Mouse (Mus musculus): ENCODE measurements at regions not wholly inside any gene's neighbourhood (a gene's known extent, or its start where the extent isn't known, plus 50 kb on each side); places are given as distances from the start of the nearest gene placed in this dataset.
A peak's percentile ranks its signal among the peaks of the same experiment; 100 is the strongest.

- DNase-seq = no peak
These were observed 166.9 kb downstream of the 3100002H09Rik start for GRCm38 (mm10) chr4:124443613-124444108.

GRCm38 (mm10) chr4:124443130-124443503, 167.5 kb downstream of the 3100002H09Rik start:
- DNase-seq = no peak

- DNase-seq = no peak
These were observed 168.0 kb downstream of the 3100002H09Rik start for GRCm38 (mm10) chr4:124442491-124443129.

- DNase-seq = no peak
These were observed 168.7 kb downstream of the 3100002H09Rik start for GRCm38 (mm10) chr4:124441737-124442487.

GRCm38 (mm10) chr4:124435040-124435434, 175.6 kb downstream of the 3100002H09Rik start:
- DNase-seq = no peak

- peak; percentile 13 to 38 for DNase-seq
These were observed 176.3 kb downstream of the 3100002H09Rik start for GRCm38 (mm10) chr4:124434059-124435039.

- no peak for DNase-seq
These were observed 177.1 kb downstream of the 3100002H09Rik start for GRCm38 (mm10) chr4:124433506-124433905.

GRCm38 (mm10) chr4:124431193-124431592, 179.4 kb downstream of the 3100002H09Rik start:
- DNase-seq = no peak

- no peak for DNase-seq
These were observed 181.8 kb downstream of the 3100002H09Rik start for GRCm38 (mm10) chr4:124428844-124429243.

- DNase-seq = no peak
These were observed 188.2 kb downstream of the 3100002H09Rik start for GRCm38 (mm10) chr4:124422406-124422805.

- DNase-seq = no peak
These were observed 192.2 kb downstream of the 3100002H09Rik start for GRCm38 (mm10) chr4:124418431-124418830.

- DNase-seq = no peak
These were observed 193.4 kb downstream of the 3100002H09Rik start for GRCm38 (mm10) chr4:124417176-124417575.

- no peak for DNase-seq
These were observed 194.3 kb downstream of the 3100002H09Rik start for GRCm38 (mm10) chr4:124416266-124416665.

- no peak for DNase-seq
These were observed 196.2 kb downstream of the 3100002H09Rik start for GRCm38 (mm10) chr4:124414386-124414785.

- DNase-seq = no peak
These were observed 201.3 kb downstream of the 3100002H09Rik start for GRCm38 (mm10) chr4:124409279-124409678.

- DNase-seq = no peak
These were observed 208.5 kb downstream of the 3100002H09Rik start for GRCm38 (mm10) chr4:124402075-124402474.

- no peak for DNase-seq
These were observed 209.9 kb downstream of the 3100002H09Rik start for GRCm38 (mm10) chr4:124400741-124401140.

GRCm38 (mm10) chr4:124400136-124400675, 210.4 kb downstream of the 3100002H09Rik start:
- DNase-seq = no peak

GRCm38 (mm10) chr4:124398354-124398753, 212.2 kb downstream of the 3100002H09Rik start:
- DNase-seq = no peak

- no peak for DNase-seq
These were observed 213.9 kb downstream of the 3100002H09Rik start for GRCm38 (mm10) chr4:124396566-124397283.

GRCm38 (mm10) chr4:124395966-124396395, 214.6 kb downstream of the 3100002H09Rik start:
- no peak for DNase-seq

Measured in kidney, postnatal 36 days (tissue).